Mouse (Mus musculus): ENCODE data around the gene Gm21994. TPM values are rescaled to one million over a fixed set of nuclear protein-coding genes. Genes with fewer than 3 reads are reported as not detected.
A peak's percentile ranks its signal among the peaks of the same experiment; 100 is the strongest.
"Not testable (repeated sequence)": the region's sequence is repeated elsewhere in the genome, so short reads cannot be mapped to it uniquely, and the experiment has no call there.

Gene Gm21994
- 3.3 and 3.8 TPM in 2 replicates for polyA plus RNA-seq (2015; fragmentation: Nextera tagmentation; extraction: Ambion mirVana)

GRCm38 (mm10) chr2:150255491-150255890 is at the start of gene Gm21994:
Gene Gm21994 (minus strand): TSS chr2:150255591.
- not testable (repeated sequence) for H3K9me3 ChIP-seq (replicated peaks); H3K4me2 ChIP-seq; ATAC-seq (ENCODE audit: low FRiP score); H3K36me3 ChIP-seq; H3K27me3 ChIP-seq (replicated peaks); H3K9ac ChIP-seq (replicated peaks); H3K27ac ChIP-seq (replicated peaks); H3K4me1 ChIP-seq; H3K4me3 ChIP-seq (replicated peaks)
- WGBS: 59% methylated on average over 2 of the region's 2 CpGs

GRCm38 (mm10) chr2:150299096-150299495 is 43.7 kb upstream of the Gm21994 start:
- no peaks in the 10 kb centered on the region for H3K36me3 ChIP-seq
- no peak for ATAC-seq (ENCODE audit: low FRiP score)
- no peaks in the 10 kb centered on the region for H3K4me1 ChIP-seq
- no peak overlapping the region for H3K9ac ChIP-seq (replicated peaks)
- no peak overlapping the region for H3K27ac ChIP-seq (replicated peaks)
- H3K9me3 ChIP-seq (replicated peaks): no peaks in the 10 kb centered on the region
- H3K4me3 ChIP-seq (replicated peaks): no peak overlapping the region
- no peaks in the 10 kb centered on the region for H3K27me3 ChIP-seq (replicated peaks)
- WGBS: 32% methylated on average over 1 of the region's 1 CpGs
- H3K4me2 ChIP-seq: no peak overlapping the region

GRCm38 (mm10) chr2:150293669-150294068 is 38.3 kb upstream of the Gm21994 start:
- H3K27ac ChIP-seq (replicated peaks): no peak overlapping the region
- ATAC-seq (ENCODE audit: low FRiP score): no peak
- no peaks in the 10 kb centered on the region for H3K4me1 ChIP-seq
- H3K9ac ChIP-seq (replicated peaks): no peak overlapping the region
- H3K9me3 ChIP-seq (replicated peaks): no peaks in the 10 kb centered on the region
- H3K4me2 ChIP-seq: no peak overlapping the region
- H3K4me3 ChIP-seq (replicated peaks): no peak overlapping the region
- WGBS: 91% methylated on average over 6 of the region's 6 CpGs
- H3K27me3 ChIP-seq (replicated peaks): no peaks in the 10 kb centered on the region
- no peaks in the 10 kb centered on the region for H3K36me3 ChIP-seq

- H3K27ac ChIP-seq (replicated peaks); H3K27me3 ChIP-seq (replicated peaks); H3K9me3 ChIP-seq (replicated peaks); H3K36me3 ChIP-seq; H3K4me3 ChIP-seq (replicated peaks); H3K4me1 ChIP-seq; ATAC-seq (ENCODE audit: low FRiP score); H3K4me2 ChIP-seq; H3K9ac ChIP-seq (replicated peaks): not testable (repeated sequence)
- WGBS: 86% methylated on average over 4 of the region's 4 CpGs
These were observed 1.9 kb upstream of the Gm21994 start, which contains the start of gene Gm14124 for GRCm38 (mm10) chr2:150257291-150257690. Gene Gm14124 (plus strand): TSS chr2:150257517.

DNA sequence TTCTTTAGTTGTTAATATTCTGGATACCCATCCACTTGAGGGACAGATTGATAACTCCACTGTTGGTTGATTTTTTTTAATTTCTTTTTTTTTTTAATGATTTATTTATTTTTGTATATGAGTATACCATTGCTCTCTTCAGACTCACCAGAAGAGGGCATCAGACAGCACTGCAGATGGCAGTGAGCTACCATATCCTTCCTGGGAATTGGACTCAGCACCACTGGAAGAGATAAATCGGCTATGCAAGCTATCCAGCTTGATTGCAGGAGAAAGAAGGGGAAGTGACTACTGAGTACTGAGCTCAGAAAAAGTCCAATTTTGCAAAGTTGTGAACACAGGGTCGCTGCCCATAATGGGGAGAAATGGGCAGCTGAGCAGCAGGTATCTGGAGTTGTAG is 1.5 kb upstream of the Gm21994 start:
- WGBS: 64% methylated on average over 2 of the region's 2 CpGs
- not testable (repeated sequence) for H3K4me2 ChIP-seq; H3K27ac ChIP-seq (replicated peaks)

DNA sequence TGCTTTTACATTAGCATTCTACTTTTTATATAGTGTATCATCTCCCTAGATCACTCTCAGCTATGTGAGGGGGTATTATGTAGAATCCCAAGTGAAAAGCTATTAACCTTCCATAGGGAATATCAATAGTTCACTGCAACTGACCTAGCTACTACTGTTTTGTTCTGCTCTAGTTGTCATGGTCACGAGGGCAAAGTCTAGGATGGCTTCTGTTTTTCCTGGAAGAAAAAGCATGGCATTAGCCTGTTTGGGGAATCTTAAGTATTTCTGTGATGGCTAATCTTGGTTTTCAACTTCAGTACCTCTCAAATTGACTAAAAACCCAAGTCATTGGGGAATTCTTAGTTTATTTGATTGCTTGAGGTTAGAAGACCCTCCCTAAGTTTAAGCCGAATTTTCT is 12.2 kb downstream of the Gm21994 start:
- Histone ChIP-seq H3K36me3 (peaks cover 26% of the 10 kb centered on the region), H3K4me1 (no peaks in the 10 kb centered on the region), H3K4me2 (no peak overlapping the region), H3K4me3 (replicated peaks) (no peak overlapping the region), H3K9me3 (replicated peaks) (peaks cover 31% of the 10 kb centered on the region), H3K9ac (replicated peaks) (no peak overlapping the region), H3K27ac (replicated peaks) (no peak overlapping the region), H3K27me3 (replicated peaks) (no peaks in the 10 kb centered on the region)
- WGBS: 95% methylated on average over 2 of the region's 2 CpGs
- ATAC-seq (ENCODE audit: low FRiP score): no peak

More for the DNA sequence above, 1.5 kb upstream of the Gm21994 start:
- H3K4me1 ChIP-seq; H3K4me3 ChIP-seq (replicated peaks); H3K36me3 ChIP-seq; H3K9ac ChIP-seq (replicated peaks); H3K9me3 ChIP-seq (replicated peaks); H3K27me3 ChIP-seq (replicated peaks); ATAC-seq (ENCODE audit: low FRiP score): not testable (repeated sequence)

- not testable (repeated sequence) for H3K4me1 ChIP-seq
These were observed 32.1 kb downstream of the Gm21994 start for GRCm38 (mm10) chr2:150223263-150223662.

GRCm38 (mm10) chr2:150218363-150218725 is 37.0 kb downstream of the Gm21994 start:
- WGBS: 15% methylated on average over 4 of the region's 4 CpGs
- H3K9ac ChIP-seq (replicated peaks): peak overlapping the region; percentile 48
- H3K4me2 ChIP-seq: peak overlapping the region; percentile 57
- H3K9me3 ChIP-seq (replicated peaks); H3K4me1 ChIP-seq; H3K27me3 ChIP-seq (replicated peaks); H3K36me3 ChIP-seq; ATAC-seq (ENCODE audit: low FRiP score): not testable (repeated sequence)
- peak overlapping the region; percentile 65 for H3K27ac ChIP-seq (replicated peaks)
- peak overlapping the region; percentile 49 for H3K4me3 ChIP-seq (replicated peaks)

More at GRCm38 (mm10) chr2:150223263-150223662, 32.1 kb downstream of the Gm21994 start:
- H3K4me3 ChIP-seq (replicated peaks); H3K36me3 ChIP-seq; H3K9me3 ChIP-seq (replicated peaks); H3K27me3 ChIP-seq (replicated peaks); H3K9ac ChIP-seq (replicated peaks); ATAC-seq (ENCODE audit: low FRiP score); H3K4me2 ChIP-seq; H3K27ac ChIP-seq (replicated peaks): not testable (repeated sequence)

- not testable (repeated sequence) for H3K4me1 ChIP-seq; H3K9me3 ChIP-seq (replicated peaks); H3K27me3 ChIP-seq (replicated peaks); H3K36me3 ChIP-seq
- Histone ChIP-seq H3K27ac (replicated peaks) (peak within 1 kb of the TSS; percentile 65), H3K4me3 (replicated peaks) (peak within 1 kb of the TSS; percentile 49), H3K9ac (replicated peaks) (peak within 1 kb of the TSS; percentile 48), H3K4me2 (peak within 1 kb of the TSS; percentile 57)
- 3% methylated on average over 15 of the region's 15 CpGs for WGBS
- peak; percentile 100 for ATAC-seq (ENCODE audit: low FRiP score)
These were observed 37.6 kb downstream of the Gm21994 start, which contains the start of gene Zfp937 for GRCm38 (mm10) chr2:150217600-150218362. Gene Zfp937 (plus strand): TSS chr2:150218073.

Other genes with a start within 250 kb of the Gm21994 start
- 10.4 and 11.5 TPM in 2 replicates for gene Zfp120, start 118.9 kb downstream of the Gm21994 start, polyA plus RNA-seq (2015; fragmentation: Nextera tagmentation; extraction: Ambion mirVana)
- gene Gm10770, start 75.9 kb downstream of the Gm21994 start, polyA plus RNA-seq (2015; fragmentation: Nextera tagmentation; extraction: Ambion mirVana): not detected in 2 replicates
- not detected in 2 replicates for gene Gm14139, start 73.8 kb downstream of the Gm21994 start, polyA plus RNA-seq (2015; fragmentation: Nextera tagmentation; extraction: Ambion mirVana)
- 11.8 and 13.4 TPM in 2 replicates for gene Zfp937, start 37.5 kb downstream of the Gm21994 start, polyA plus RNA-seq (2015; fragmentation: Nextera tagmentation; extraction: Ambion mirVana)
- 0.06 and 0.10 TPM in 2 replicates for gene Gm14124, start 1.9 kb upstream of the Gm21994 start, polyA plus RNA-seq (2015; fragmentation: Nextera tagmentation; extraction: Ambion mirVana)
- gene Gm10130, start 68.1 kb upstream of the Gm21994 start, polyA plus RNA-seq (2015; fragmentation: Nextera tagmentation; extraction: Ambion mirVana): 2.3 and 2.4 TPM in 2 replicates
- 15.3 and 17.9 TPM in 2 replicates for gene 3300002I08Rik, start 107.2 kb upstream of the Gm21994 start, polyA plus RNA-seq (2015; fragmentation: Nextera tagmentation; extraction: Ambion mirVana)
- 8.0 and 9.1 TPM in 2 replicates for gene Zfp442, start 195.9 kb upstream of the Gm21994 start, polyA plus RNA-seq (2015; fragmentation: Nextera tagmentation; extraction: Ambion mirVana)
- 0.15 TPM in 1 of 2 replicates, not detected in the other for gene Zfp345, start 229.5 kb upstream of the Gm21994 start, polyA plus RNA-seq (2015; fragmentation: Nextera tagmentation; extraction: Ambion mirVana)